Mouse (Mus musculus) left cerebral cortex, postnatal 14 days (tissue): ENCODE measurements around the gene Hoxa9. TPM values are rescaled to one million over a fixed set of nuclear protein-coding genes. Genes with fewer than 3 reads are reported as not detected.

Source experiments
- DNase-seq, 2 experiments: peaks; one replicate each; pipeline ENCODE4 v3.0.0; 2021 to 2022; ENCODE audit warnings: low spot score in 2 of 2, mixed read lengths in 1 of 2
- intact Hi-C: fragments of 180-260 bp; cut with DNase I; formaldehyde crosslinking; loops from one replicate; pipeline ENCODE4 v1.15.1; 2025
- microRNA-seq, 2 experiments: library from miRNA; unstranded; fragments of <30 nt; microRNA quantifications; one replicate each; pipeline ENCODE4 v1.2.0; 2022
- total RNA-seq, 2 experiments: library from RNA; stranded (reverse); gene quantifications; 2 replicates each; pipeline ENCODE4 v1.2.3; 2021

The Hoxa9 gene
- total RNA-seq, 2 experiments from 2014 or later, result not detected

- DNase-seq, result no peak
- intact Hi-C loops, result no loop called here
Measured at GRCm38 (mm10) chr6:52177061-52177735, 53.7 kb downstream of the Hoxa9 start, which contains the start of gene 5730596B20Rik. Gene 5730596B20Rik (plus strand): TSS chr6:52177498.

- intact Hi-C loops, result no loop called here
- DNase-seq, result no peak
Measured at GRCm38 (mm10) chr6:52176391-52176790, 54.5 kb downstream of the Hoxa9 start.

- DNase-seq, result no peak
- intact Hi-C loops, result no loop called here
Measured at GRCm38 (mm10) chr6:52175864-52176263, 55.0 kb downstream of the Hoxa9 start.

- DNase-seq, result no peak
- intact Hi-C loops, result no loop called here
Measured at GRCm38 (mm10) chr6:52174968-52175751, 55.7 kb downstream of the Hoxa9 start.

GRCm38 (mm10) chr6:52173648-52174047 lies 57.2 kb downstream of the Hoxa9 start:
- intact Hi-C loops, result no loop called here
- no peak for DNase-seq

Small RNA genes lying within 50 kb of the gene (microRNA-seq; reads per million reads assigned to microRNA genes)
- 2.0 to 3.2 reads per million in 2 experiments for gene Mir196b

Other genes starting within 250 kb of the Hoxa9 start
- 1 to 10 TPM; 6.9 to 7.4 TPM for gene Skap2, start 218.5 kb downstream of the Hoxa9 start, total RNA-seq
- gene Hoxa1, start 72.8 kb downstream of the Hoxa9 start, total RNA-seq, result not detected
- not detected for gene Hoxa2, start 66.3 kb downstream of the Hoxa9 start, total RNA-seq
- not detected for gene 5730596B20Rik, start 53.6 kb downstream of the Hoxa9 start, total RNA-seq
- gene Hoxa4, start 39.3 kb downstream of the Hoxa9 start, total RNA-seq, result not detected
- not detected for gene Hoxa5, start 26.5 kb downstream of the Hoxa9 start, total RNA-seq
- gene Hoxa6, start 22.4 kb downstream of the Hoxa9 start, total RNA-seq, result not detected
- not detected for gene Hoxa3, start 17.8 kb downstream of the Hoxa9 start, total RNA-seq
- gene Gm28308, start 17.8 kb downstream of the Hoxa9 start, total RNA-seq, result not detected
- gene Hoxa7, start 9.2 kb downstream of the Hoxa9 start, total RNA-seq, result not detected
- gene Hoxa10, start 9.8 kb upstream of the Hoxa9 start, total RNA-seq, result not detected
- not detected for gene Hoxa11, start 14.7 kb upstream of the Hoxa9 start, total RNA-seq
- gene Hoxa13, start 29.8 kb upstream of the Hoxa9 start, total RNA-seq, result not detected
- not detected for gene Evx1, start 82.4 kb upstream of the Hoxa9 start, total RNA-seq